Mouse (Mus musculus) hindbrain, embryonic 13.5 days (tissue): ENCODE data around the gene Cdx2. TPM values are rescaled to one million over a fixed set of nuclear protein-coding genes. Genes with fewer than 3 reads are reported as not detected.

Experiments used
- ATAC-seq: fragments of 200-750 bp; cut with Nextera tagmentation; 2 replicates; pipeline ENCODE4 v1.8.0; 2017; ENCODE audit warnings: moderate TSS enrichment; ENCODE audit not compliant: low FRiP score
- H3K27ac ChIP-seq: fragments of 300-500 bp; sonication (generic); 2 replicates; pipeline ENCODE4 v1.5.1; 2015; ENCODE audit warnings: inconsistent platforms, mild to moderate bottlenecking, moderate library complexity
- H3K27me3 ChIP-seq: fragments of 300-500 bp; sonication (generic); 2 replicates; pipeline ENCODE4 v1.6.1; 2015; ENCODE audit warnings: mild to moderate bottlenecking, inconsistent platforms
- H3K36me3 ChIP-seq: fragments of 300-500 bp; sonication (generic); 2 replicates; pipeline ENCODE4 v1.6.1; 2015; ENCODE audit warnings: mild to moderate bottlenecking, inconsistent platforms
- H3K4me1 ChIP-seq: fragments of 300-500 bp; sonication (generic); replicated peaks from 2 replicates; pipeline ENCODE4 v1.6.1; 2015; ENCODE audit warnings: inconsistent platforms
- H3K4me2 ChIP-seq: fragments of 300-500 bp; sonication (generic); 2 replicates; pipeline ENCODE4 v1.6.1; 2015; ENCODE audit warnings: inconsistent platforms, mild to moderate bottlenecking, moderate library complexity
- H3K4me3 ChIP-seq: fragments of 300-500 bp; sonication (generic); 2 replicates; pipeline ENCODE4 v1.5.1; 2015; ENCODE audit warnings: mild to moderate bottlenecking, inconsistent platforms
- H3K9ac ChIP-seq: fragments of 300-500 bp; sonication (generic); 2 replicates; pipeline ENCODE4 v1.6.1; 2015; ENCODE audit warnings: mild to moderate bottlenecking, inconsistent platforms
- H3K9me3 ChIP-seq: fragments of 300-500 bp; sonication (generic); 2 replicates; pipeline ENCODE4 v1.6.1; 2016; ENCODE audit warnings: inconsistent platforms
- WGBS: fragments of 180-500 bp; shearing (Covaris S2); methylation state at CpG from one replicate; pipeline ENCODE4 v1.1.7; 2015; 5-methylcytosine and 5-hydroxymethylcytosine counted together
- polyA plus RNA-seq: library from polyadenylated mRNA; unstranded; fragments of >200 nt; fragmentation: Nextera tagmentation; extraction: Ambion mirVana; gene quantifications from 2 replicates; pipeline ENCODE4 v1.2.1, GENCODE M21; 2015

The Cdx2 gene
- polyA plus RNA-seq, 1 experiment from 2014 or later: not detected

DNA sequence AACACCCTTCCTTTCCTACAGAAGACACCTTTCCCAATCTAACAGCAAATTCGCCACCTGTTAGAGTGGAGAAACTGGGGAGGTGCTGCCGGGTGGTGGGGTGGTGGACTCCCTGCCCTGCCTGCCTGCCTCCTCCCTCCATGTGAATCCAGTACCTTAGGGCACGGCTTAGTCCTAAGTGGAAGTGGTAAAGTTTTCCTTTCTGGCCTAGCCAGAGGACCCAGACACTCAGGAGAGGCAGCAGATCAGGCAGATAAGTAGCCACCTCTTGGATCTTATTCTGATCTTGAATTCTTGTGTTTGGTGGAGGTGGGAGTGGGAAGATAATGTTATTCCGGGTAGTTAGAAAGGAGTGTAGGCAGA is 7.1 kb downstream of the Cdx2 start:
- H3K27ac ChIP-seq: no peak overlapping the region
- H3K4me1 ChIP-seq: peaks cover 13% of the 10 kb centered on the region
- no peak overlapping the region for H3K9ac ChIP-seq
- WGBS: 5% methylated on average over 4 of the region's 4 CpGs
- H3K36me3 ChIP-seq: no peaks in the 10 kb centered on the region
- H3K4me2 ChIP-seq: no peak overlapping the region
- no peaks in the 10 kb centered on the region for H3K9me3 ChIP-seq
- H3K4me3 ChIP-seq: no peak overlapping the region
- ATAC-seq: no peak
- H3K27me3 ChIP-seq: peaks cover 100% of the 10 kb centered on the region

DNA sequence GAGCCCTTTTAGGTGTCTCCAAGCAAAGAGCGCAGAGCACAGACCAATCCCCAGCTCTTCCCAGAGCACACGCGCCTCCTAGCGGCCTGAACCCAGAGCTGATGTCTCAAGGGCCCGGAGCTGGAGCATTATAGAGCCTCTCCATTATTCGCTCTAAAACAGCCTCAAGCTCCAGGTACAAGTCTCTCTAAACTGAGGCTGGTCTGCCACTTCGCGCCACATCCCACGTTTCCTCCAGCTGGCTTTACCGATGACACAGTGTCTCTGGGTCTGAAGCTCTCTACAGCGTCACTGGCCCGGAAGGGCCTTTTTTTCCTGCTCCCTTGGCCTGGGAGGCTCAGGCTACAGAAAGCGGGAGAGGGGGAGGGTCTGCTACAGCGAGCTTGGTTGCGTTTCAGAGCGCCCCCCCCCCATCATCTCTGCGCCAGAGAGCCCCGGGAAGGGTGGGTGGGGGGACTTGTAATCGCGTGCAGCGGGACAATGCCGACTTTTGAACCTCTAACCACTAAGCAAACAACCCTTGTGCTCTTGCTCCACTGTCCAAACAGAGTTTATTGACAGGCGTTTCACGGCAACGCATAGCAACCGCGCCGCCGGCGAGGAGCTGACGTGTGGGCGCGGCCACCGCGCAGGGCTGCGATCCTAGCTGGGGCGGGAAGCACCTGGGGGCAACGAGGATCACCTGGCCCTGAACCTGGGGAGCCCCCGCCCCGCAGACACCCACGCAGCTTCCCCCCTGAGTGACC is 7.6 kb downstream of the Cdx2 start:
- H3K4me3 ChIP-seq: no peak overlapping the region; the same call in 1 of the 2 replicates
- no peak for ATAC-seq
- under 1% methylated on average over 41 of the region's 41 CpGs for WGBS
- no peak overlapping the region for H3K27ac ChIP-seq
- H3K9me3 ChIP-seq: no peaks in the 10 kb centered on the region
- H3K9ac ChIP-seq: no peak overlapping the region
- peak overlapping the region; percentile 31 for H3K4me2 ChIP-seq
- no peaks in the 10 kb centered on the region for H3K36me3 ChIP-seq
- H3K27me3 ChIP-seq: peaks cover 100% of the 10 kb centered on the region
- peaks cover 8% of the 10 kb centered on the region; the same call in 1 of the 2 replicates for H3K4me1 ChIP-seq

DNA sequence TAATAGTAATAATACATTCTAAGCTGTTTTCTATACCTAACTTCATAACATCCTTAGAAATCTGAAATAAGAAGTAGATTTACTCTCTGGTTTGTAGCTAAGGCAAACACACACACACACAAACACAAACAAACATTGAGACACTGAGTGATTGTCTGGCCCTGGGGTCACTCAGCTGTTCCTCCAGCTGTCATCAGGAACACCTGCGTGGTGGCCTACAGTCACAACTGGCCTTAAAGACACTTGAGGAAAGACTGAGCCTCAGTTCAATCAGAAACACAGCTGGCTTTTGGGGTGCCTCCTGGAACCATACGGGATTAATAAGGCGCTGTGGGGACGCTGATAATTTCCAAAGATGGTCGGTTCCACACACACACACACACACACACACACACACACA is 9.8 kb downstream of the Cdx2 start:
- H3K9ac ChIP-seq: no peak overlapping the region
- no peak overlapping the region for H3K4me3 ChIP-seq
- no peaks in the 10 kb centered on the region for H3K36me3 ChIP-seq
- peaks cover 100% of the 10 kb centered on the region for H3K27me3 ChIP-seq
- ATAC-seq: no peak
- H3K9me3 ChIP-seq: no peaks in the 10 kb centered on the region
- H3K27ac ChIP-seq: no peak overlapping the region
- no peak overlapping the region for H3K4me2 ChIP-seq
- WGBS: 69% methylated on average over 5 of the region's 5 CpGs
- H3K4me1 ChIP-seq: peaks cover 11% of the 10 kb centered on the region

DNA sequence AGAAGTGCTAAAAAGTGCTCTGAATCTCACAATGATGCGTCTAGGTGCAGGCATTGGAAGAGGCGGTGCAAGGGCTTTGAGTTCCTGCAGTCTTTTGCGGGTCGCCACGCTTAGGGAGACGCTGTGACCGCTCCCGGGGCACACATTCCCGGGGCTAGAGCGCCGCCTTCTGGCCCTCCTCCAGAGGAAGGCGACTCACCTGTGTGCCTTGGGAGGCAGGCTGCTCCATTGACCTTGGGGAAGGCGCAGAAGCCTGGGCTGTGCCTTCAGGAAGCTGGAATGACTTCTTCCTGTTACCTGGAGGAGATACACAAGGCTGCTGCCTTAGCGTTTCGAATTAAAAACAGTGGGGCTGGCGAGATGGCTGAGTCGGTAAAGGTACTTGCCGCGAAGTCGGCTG is 12.9 kb downstream of the Cdx2 start:
- Histone ChIP-seq H3K27me3 (peaks cover 85% of the 10 kb centered on the region), H3K4me3 (no peak overlapping the region), H3K4me2 (no peak overlapping the region), H3K36me3 (no peaks in the 10 kb centered on the region), H3K27ac (no peak overlapping the region), H3K9me3 (no peaks in the 10 kb centered on the region), H3K9ac (no peak overlapping the region), H3K4me1 (peaks cover 4% of the 10 kb centered on the region; the same call in 1 of the 2 replicates)
- ATAC-seq: no peak
- WGBS: 12% methylated on average over 20 of the region's 20 CpGs

DNA sequence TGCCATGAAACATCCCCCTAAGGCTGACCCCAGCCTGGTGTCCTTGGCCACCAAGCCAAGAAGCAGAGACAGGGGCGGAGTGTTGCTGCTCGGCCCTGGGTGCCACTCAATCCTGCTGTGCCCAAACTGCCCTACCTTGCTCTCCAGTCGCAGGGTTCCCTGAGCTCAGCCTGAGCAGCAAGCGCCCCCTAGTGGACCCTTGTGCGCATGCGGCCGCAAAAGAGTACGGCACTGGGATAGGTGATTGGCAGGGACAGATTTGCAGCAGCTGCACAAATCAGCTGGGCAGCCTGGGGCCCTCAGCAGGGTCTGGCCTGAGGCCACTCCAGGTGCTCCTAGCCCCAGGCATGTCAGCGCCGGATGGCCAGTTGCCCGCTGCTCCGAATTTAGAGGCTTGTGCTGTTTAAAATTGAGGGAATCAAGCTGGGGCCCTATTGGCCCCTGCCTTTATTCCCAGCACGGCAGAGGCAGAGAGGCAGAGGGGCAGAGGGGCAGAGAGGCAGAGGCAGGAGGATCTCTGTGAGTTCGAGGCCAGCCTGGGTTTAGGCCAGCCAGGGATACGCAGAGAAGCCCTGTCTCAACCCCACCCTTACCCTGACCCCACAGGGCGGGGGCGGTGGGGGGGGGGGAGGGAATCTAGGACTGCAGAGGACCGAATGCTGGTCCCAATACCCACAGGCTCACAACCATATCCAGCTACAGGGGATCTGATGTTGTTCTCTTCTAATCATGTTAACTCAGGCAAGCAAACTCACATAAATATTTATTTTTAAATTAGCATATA is 13.8 kb downstream of the Cdx2 start:
- Histone ChIP-seq H3K27ac (no peak overlapping the region), H3K9ac (no peak overlapping the region), H3K36me3 (no peaks in the 10 kb centered on the region), H3K4me2 (no peak overlapping the region), H3K9me3 (no peaks in the 10 kb centered on the region), H3K4me1 (peaks cover 4% of the 10 kb centered on the region; the same call in 1 of the 2 replicates), H3K27me3 (peaks cover 81% of the 10 kb centered on the region), H3K4me3 (no peak overlapping the region)
- WGBS: 18% methylated on average over 18 of the region's 18 CpGs
- ATAC-seq: peak; percentile 61

DNA sequence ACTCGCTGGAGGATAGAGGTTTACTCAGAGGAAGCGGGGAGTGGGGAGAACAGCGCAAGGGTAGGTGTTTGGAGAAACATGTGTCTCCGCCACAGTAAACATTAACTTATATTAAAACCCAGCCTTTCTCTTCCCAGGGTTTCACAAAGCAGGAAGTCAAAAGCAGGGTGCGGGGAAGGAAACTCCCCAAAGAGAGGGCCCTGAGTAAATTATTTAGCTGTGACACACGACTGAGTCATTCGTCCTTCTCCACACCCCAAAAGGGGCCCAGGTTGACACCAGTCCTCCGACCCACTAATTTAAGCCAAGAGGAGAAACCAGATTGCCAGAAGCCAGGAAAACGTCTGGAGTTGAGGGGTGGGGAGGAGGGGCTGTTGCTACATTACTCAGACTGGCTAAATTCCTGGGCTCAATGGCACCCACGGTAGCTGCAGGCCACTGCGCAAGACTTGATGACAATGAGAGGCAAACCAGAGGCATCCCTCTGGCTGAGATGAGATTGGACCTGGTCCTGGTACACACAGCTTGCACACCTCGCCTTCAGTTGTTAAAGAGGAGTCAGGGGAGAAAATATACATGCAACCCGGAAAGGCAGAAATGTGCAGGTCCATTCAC is 14.5 kb downstream of the Cdx2 start:
- Histone ChIP-seq H3K27me3 (peaks cover 81% of the 10 kb centered on the region), H3K9me3 (no peaks in the 10 kb centered on the region), H3K4me3 (no peak overlapping the region), H3K9ac (no peak overlapping the region), H3K36me3 (no peaks in the 10 kb centered on the region), H3K4me2 (no peak overlapping the region), H3K27ac (no peak overlapping the region), H3K4me1 (peaks cover 4% of the 10 kb centered on the region; the same call in 1 of the 2 replicates)
- no peak for ATAC-seq
- 47% methylated on average over 13 of the region's 13 CpGs for WGBS

DNA sequence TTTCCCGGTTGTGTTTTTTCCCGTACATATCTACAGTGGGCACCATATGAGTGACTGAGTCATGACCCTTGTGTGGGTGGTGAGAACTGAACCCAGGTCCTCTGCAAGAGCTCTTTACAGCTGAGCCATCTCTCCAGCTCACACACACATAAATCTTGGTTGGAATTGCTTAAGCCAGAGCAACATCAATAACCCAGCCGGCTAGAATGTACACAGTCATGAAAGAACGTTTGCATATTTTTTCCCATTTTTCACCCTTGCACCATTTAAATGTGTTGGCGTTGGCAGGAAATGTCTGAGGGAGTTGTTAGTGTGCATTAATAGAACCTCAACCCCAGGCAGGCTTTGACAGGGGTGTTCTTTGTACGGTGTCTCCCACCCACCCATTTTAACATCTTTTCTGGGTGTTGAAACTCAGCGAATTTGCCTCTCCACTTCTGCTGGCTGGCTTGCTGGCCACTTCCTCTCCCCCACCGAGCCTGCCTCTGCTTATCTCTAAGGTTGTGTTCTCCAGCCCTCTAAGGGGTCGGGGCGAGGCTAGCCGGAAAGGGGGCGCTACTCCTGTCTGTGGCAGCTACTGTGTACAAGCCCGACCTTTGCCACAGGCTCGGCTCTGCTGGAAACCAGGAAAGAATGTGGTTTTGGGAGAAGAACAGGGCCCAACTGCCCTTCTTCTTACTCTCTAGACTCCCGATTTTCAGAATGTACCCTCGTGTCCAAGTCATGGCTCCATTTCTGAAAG is 15.1 kb downstream of the Cdx2 start:
- no peak for ATAC-seq
- Histone ChIP-seq H3K4me3 (no peak overlapping the region), H3K27me3 (peaks cover 79% of the 10 kb centered on the region), H3K4me2 (no peak overlapping the region), H3K27ac (no peak overlapping the region), H3K9ac (no peak overlapping the region), H3K4me1 (peaks cover 4% of the 10 kb centered on the region; the same call in 1 of the 2 replicates), H3K9me3 (no peaks in the 10 kb centered on the region), H3K36me3 (no peaks in the 10 kb centered on the region)
- 42% methylated on average over 16 of the region's 16 CpGs for WGBS

DNA sequence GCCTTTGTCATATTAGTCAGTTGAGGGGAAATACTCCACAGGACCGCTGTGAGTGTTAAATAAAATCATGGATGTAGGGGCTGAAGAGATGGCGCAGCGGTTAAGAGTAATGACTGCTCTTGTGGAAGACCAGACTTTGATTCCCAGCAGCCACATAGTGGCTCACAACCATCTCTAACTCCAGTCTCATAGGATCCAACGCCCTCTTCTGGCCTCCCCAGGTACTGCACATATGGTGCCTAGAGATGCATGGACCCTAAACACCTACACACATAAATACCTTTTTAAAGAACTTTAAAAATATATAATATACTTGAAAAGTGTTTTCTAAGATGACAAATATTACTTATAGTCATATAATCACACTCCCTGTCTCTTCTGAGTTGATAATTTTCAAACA is 22.7 kb downstream of the Cdx2 start:
- Histone ChIP-seq H3K27me3 (peaks cover 78% of the 10 kb centered on the region), H3K27ac (no peak overlapping the region), H3K4me2 (no peak overlapping the region), H3K4me3 (no peak overlapping the region), H3K4me1 (no peaks in the 10 kb centered on the region), H3K9ac (no peak overlapping the region), H3K9me3 (no peaks in the 10 kb centered on the region), H3K36me3 (no peaks in the 10 kb centered on the region)
- ATAC-seq: no peak
- 74% methylated on average over 4 of the region's 4 CpGs for WGBS

DNA sequence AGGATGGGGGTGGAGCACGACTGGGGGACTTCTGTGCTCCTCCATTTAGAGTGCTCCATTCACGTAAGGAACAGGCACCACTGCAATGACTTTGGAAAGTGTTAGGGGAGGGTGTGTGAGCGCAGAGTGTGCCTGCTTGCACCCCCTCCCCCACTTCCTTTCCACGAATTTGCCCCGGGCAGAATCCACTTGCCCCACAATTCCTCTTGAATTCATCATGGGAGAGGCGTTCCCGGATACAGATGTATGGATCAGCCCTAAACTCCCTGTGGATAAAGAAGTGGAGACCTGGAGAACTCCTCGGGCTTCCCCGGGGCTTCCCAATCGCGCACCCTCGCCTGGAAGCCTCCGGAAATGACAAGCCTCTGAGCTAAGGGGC is 29.5 kb downstream of the Cdx2 start:
- H3K27me3 ChIP-seq: peaks cover 97% of the 10 kb centered on the region
- no peak overlapping the region for H3K4me3 ChIP-seq
- ATAC-seq: no peak
- no peak overlapping the region for H3K9ac ChIP-seq
- H3K4me1 ChIP-seq: no peaks in the 10 kb centered on the region
- H3K9me3 ChIP-seq: no peaks in the 10 kb centered on the region
- H3K36me3 ChIP-seq: no peaks in the 10 kb centered on the region
- WGBS: 0% methylated on average over 13 of the region's 13 CpGs
- H3K4me2 ChIP-seq: no peak overlapping the region
- H3K27ac ChIP-seq: no peak overlapping the region

DNA sequence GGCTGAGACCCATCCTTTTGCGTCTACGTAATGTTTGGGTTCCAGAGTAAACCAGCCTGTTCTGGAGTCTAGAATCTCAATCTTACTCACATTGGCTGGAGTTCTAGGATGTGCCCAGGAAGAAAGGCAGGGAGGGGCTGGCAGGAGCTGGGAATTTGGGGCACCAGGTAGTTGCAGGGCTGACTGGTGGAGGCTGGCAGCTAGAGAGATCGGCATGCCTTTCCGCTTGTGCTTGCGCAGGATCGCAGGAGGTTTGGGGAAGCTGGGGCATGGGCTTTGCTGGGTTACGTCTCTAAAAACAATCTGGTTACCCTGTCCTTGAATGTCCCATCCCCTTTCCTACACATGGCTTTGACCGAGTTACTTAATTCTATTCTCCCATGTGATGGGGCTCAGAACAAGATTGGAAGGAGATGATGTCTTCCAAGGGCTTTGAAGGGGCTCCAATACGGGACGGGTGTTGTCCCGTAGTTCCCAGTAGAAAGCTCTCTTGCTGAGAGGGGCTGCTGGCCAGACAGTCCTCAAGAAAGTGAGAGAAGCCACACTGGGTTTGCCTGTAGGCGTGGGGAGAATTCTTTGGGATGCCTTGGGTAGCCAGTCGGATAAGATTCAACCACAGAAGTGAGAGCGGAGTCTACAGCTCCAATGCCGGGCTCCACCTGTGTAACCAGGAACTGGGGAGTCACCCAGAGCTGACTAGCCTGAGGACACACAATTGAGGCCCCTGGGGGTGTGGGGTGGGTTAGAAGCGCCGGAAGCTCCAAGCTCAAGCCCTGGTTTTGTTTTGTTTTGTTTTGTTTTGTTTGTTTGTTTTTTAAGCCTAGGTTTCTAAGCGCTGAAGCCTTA is 30.1 kb downstream of the Cdx2 start:
- no peak overlapping the region for H3K4me3 ChIP-seq
- H3K4me1 ChIP-seq: no peaks in the 10 kb centered on the region
- H3K36me3 ChIP-seq: no peaks in the 10 kb centered on the region
- no peak overlapping the region for H3K9ac ChIP-seq
- no peak for ATAC-seq
- WGBS: 2% methylated on average over 18 of the region's 18 CpGs
- no peak overlapping the region for H3K4me2 ChIP-seq
- peaks cover 97% of the 10 kb centered on the region for H3K27me3 ChIP-seq
- H3K27ac ChIP-seq: no peak overlapping the region
- H3K9me3 ChIP-seq: no peaks in the 10 kb centered on the region

DNA sequence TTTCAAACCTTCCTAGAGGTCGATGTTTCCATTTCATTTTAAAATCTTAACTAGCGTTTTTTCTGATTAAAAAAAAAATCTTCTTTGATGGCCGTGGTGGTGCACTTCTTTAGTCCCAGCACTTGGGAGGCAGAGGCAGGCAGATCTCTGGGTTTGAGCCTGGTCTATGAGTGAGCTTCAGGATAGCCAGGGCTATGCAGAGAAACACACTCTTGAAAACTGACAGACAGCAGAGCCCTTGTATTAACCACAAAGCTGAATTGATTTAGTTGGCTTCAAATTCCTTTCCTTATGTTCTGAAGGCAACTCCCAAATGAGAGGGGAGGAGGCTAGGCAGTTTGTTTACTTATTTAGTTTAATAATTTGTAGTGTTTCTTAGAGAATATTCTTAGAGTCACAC is 31.3 kb downstream of the Cdx2 start:
- Histone ChIP-seq H3K4me2 (no peak overlapping the region), H3K27ac (no peak overlapping the region), H3K9ac (no peak overlapping the region), H3K4me3 (no peak overlapping the region), H3K27me3 (peaks cover 97% of the 10 kb centered on the region), H3K4me1 (no peaks in the 10 kb centered on the region), H3K9me3 (no peaks in the 10 kb centered on the region), H3K36me3 (no peaks in the 10 kb centered on the region)
- ATAC-seq: no peak
- 11% methylated on average over 3 of the region's 3 CpGs for WGBS
